Mouse (Mus musculus) lung, postnatal 0 days (tissue): ENCODE results near the gene Klf12. TPM values are rescaled to one million over a fixed set of nuclear protein-coding genes. Genes with fewer than 3 reads are reported as not detected.

ENCODE experiments used
- ATAC-seq: fragments of 200-750 bp; cut with Nextera tagmentation; 2 replicates; pipeline ENCODE4 v1.8.0; 2017; ENCODE audit warnings: moderate library complexity
- DNase-seq: peaks from one replicate; pipeline ENCODE4 v3.0.0-alpha.2; 2016; ENCODE audit warnings: low spot score
- H3K27ac ChIP-seq: fragments of 300-500 bp; sonication (generic); 2 replicates; pipeline ENCODE4 v1.5.1; 2014; ENCODE audit warnings: antibody characterized with exemption, mild to moderate bottlenecking, low read length, mixed read lengths
- H3K27me3 ChIP-seq: fragments of 300-500 bp; sonication (generic); replicated peaks from 2 replicates; pipeline ENCODE4 v1.6.1; 2014; ENCODE audit warnings: low read length, mixed read lengths; ENCODE audit not compliant: insufficient read depth
- H3K36me3 ChIP-seq: fragments of 300-500 bp; sonication (generic); 2 replicates; pipeline ENCODE4 v1.6.1; 2014; ENCODE audit warnings: low read length, mixed read lengths; ENCODE audit not compliant: insufficient read depth
- H3K4me1 ChIP-seq: fragments of 300-500 bp; sonication (generic); 2 replicates; pipeline ENCODE4 v1.6.1; 2014; ENCODE audit warnings: antibody characterized with exemption, low read depth, low read length, mixed read lengths; ENCODE audit not compliant: insufficient read depth
- H3K4me2 ChIP-seq: fragments of 300-500 bp; sonication (generic); replicated peaks from 2 replicates; pipeline ENCODE4 v1.6.1; 2014; ENCODE audit warnings: low read depth, mild to moderate bottlenecking, low read length, moderate library complexity, mixed read lengths
- H3K4me3 ChIP-seq: fragments of 300-500 bp; sonication (generic); 2 replicates; pipeline ENCODE4 v1.5.1; 2014; ENCODE audit warnings: low read depth, low read length
- H3K9ac ChIP-seq: fragments of 300-500 bp; sonication (generic); replicated peaks from 2 replicates; pipeline ENCODE4 v1.6.1; 2014; ENCODE audit warnings: low read depth, mild to moderate bottlenecking
- H3K9me3 ChIP-seq: fragments of 300-500 bp; sonication (generic); 2 replicates; pipeline ENCODE4 v1.6.1; 2016; ENCODE audit warnings: low read length, mixed read lengths
- CTCF ChIP-seq: IDR thresholded peaks from 2 replicates; pipeline ENCODE4 v1.5.1; 2016; ENCODE audit warnings: antibody characterized with exemption, mild to moderate bottlenecking
- EP300 ChIP-seq: IDR thresholded peaks from 2 replicates; pipeline ENCODE4 v1.6.1; 2016; ENCODE audit warnings: antibody characterized with exemption, mild to moderate bottlenecking, control low read depth
- WGBS: fragments of 180-500 bp; shearing (Covaris S2); extraction: QIAGEN DNeasy Blood & Tissue Kit; methylation state at CpG from one replicate; pipeline ENCODE4 v1.1.7; 2014; 5-methylcytosine and 5-hydroxymethylcytosine counted together
- polyA plus RNA-seq: library from polyadenylated mRNA; unstranded; fragments of >200 nt; fragmentation: Nextera tagmentation; extraction: Ambion mirVana; gene quantifications from 2 replicates; pipeline ENCODE4 v1.2.1, GENCODE M21; 2015

The Klf12 gene
- polyA plus RNA-seq: 4.7 and 5.2 TPM in 2 replicates

- Histone ChIP-seq H3K4me1 (peaks cover 5% of the 10 kb centered on the region), H3K9me3 (no peaks in the 10 kb centered on the region), H3K9ac (peak within 1 kb of the TSS; percentile 39; the same call in 1 of the 2 replicates), H3K27ac (peak within 1 kb of the TSS; percentile 69), H3K4me2 (peak within 1 kb of the TSS; percentile 99), H3K36me3 (no peaks in the 10 kb centered on the region), H3K4me3 (peak within 1 kb of the TSS; percentile 62), H3K27me3 (no peaks in the 10 kb centered on the region)
- TF ChIP-seq EP300 (no peak), CTCF (no peak)
- ATAC-seq (peak; percentile 73), DNase-seq (peak; percentile 82)
- WGBS: under 1% methylated on average over 26 of the region's 40 CpGs
These were observed at the start of gene Klf12 for GRCm38 (mm10) chr14:100284119-100284860. TSS of gene Klf12 (minus strand) at chr14:100284679.

GRCm38 (mm10) chr14:100333369-100333768 is 48.9 kb upstream of the Klf12 start:
- Histone ChIP-seq H3K4me1 (no peaks in the 10 kb centered on the region), H3K9me3 (no peaks in the 10 kb centered on the region), H3K27me3 (no peaks in the 10 kb centered on the region), H3K27ac (no peak overlapping the region), H3K9ac (no peak overlapping the region), H3K4me2 (no peak overlapping the region), H3K4me3 (no peak overlapping the region), H3K36me3 (no peaks in the 10 kb centered on the region)
- 79% methylated on average over 2 of the region's 2 CpGs for WGBS
- ATAC-seq (no peak), DNase-seq (no peak)
- TF ChIP-seq CTCF (no peak), EP300 (no peak)

GRCm38 (mm10) chr14:100328602-100329276 is 44.3 kb upstream of the Klf12 start:
- Histone ChIP-seq H3K27me3 (no peaks in the 10 kb centered on the region), H3K9me3 (no peaks in the 10 kb centered on the region), H3K27ac (no peak overlapping the region), H3K4me3 (no peak overlapping the region), H3K4me1 (no peaks in the 10 kb centered on the region), H3K4me2 (no peak overlapping the region), H3K36me3 (no peaks in the 10 kb centered on the region), H3K9ac (no peak overlapping the region)
- WGBS: 43% methylated on average over 6 of the region's 6 CpGs
- DNase-seq: peak; percentile 5
- TF ChIP-seq CTCF (no peak), EP300 (0 out of 2 replicates have a peak, but pooled peaks have one; percentile 10)
- no peak for ATAC-seq

GRCm38 (mm10) chr14:100324303-100324702 is 39.8 kb upstream of the Klf12 start:
- H3K9ac ChIP-seq: no peak overlapping the region
- no peaks in the 10 kb centered on the region for H3K27me3 ChIP-seq
- H3K36me3 ChIP-seq: no peaks in the 10 kb centered on the region
- 55% methylated on average over 7 of the region's 7 CpGs for WGBS
- no peaks in the 10 kb centered on the region for H3K4me1 ChIP-seq
- H3K27ac ChIP-seq: no peak overlapping the region
- DNase-seq (no peak), ATAC-seq (no peak)
- H3K9me3 ChIP-seq: no peaks in the 10 kb centered on the region
- TF ChIP-seq EP300 (no peak), CTCF (no peak)
- H3K4me3 ChIP-seq: no peak overlapping the region
- H3K4me2 ChIP-seq: no peak overlapping the region

- H3K4me3 ChIP-seq: no peak overlapping the region
- no peak for ATAC-seq
- H3K27me3 ChIP-seq: no peaks in the 10 kb centered on the region
- no peak overlapping the region for H3K9ac ChIP-seq
- H3K36me3 ChIP-seq: no peaks in the 10 kb centered on the region
- whole genome bisulfite sequencing: 86% methylated on average over 6 of the region's 6 CpGs
- H3K4me1 ChIP-seq: no peaks in the 10 kb centered on the region
- H3K4me2 ChIP-seq: no peak overlapping the region
- H3K9me3 ChIP-seq: no peaks in the 10 kb centered on the region
- no peak for DNase-seq
- H3K27ac ChIP-seq: no peak overlapping the region
- TF ChIP-seq CTCF (no peak), EP300 (no peak)
These were observed 37.5 kb upstream of the Klf12 start for GRCm38 (mm10) chr14:100322012-100322411.

GRCm38 (mm10) chr14:100316780-100317179 is 32.3 kb upstream of the Klf12 start:
- Histone ChIP-seq H3K4me3 (no peak overlapping the region), H3K9me3 (no peaks in the 10 kb centered on the region), H3K27me3 (no peaks in the 10 kb centered on the region), H3K36me3 (no peaks in the 10 kb centered on the region), H3K4me1 (no peaks in the 10 kb centered on the region), H3K4me2 (no peak overlapping the region), H3K9ac (no peak overlapping the region), H3K27ac (no peak overlapping the region)
- ATAC-seq: no peak
- 52% methylated on average over 4 of the region's 4 CpGs for WGBS
- TF ChIP-seq CTCF (no peak), EP300 (no peak)
- no peak for DNase-seq
